Mouse (Mus musculus) bone marrow, adult 2 months (tissue): ENCODE measurements around the gene Sidt2. TPM values are rescaled to one million over a fixed set of nuclear protein-coding genes. Genes with fewer than 3 reads are reported as not detected.

ENCODE experiments used
- H3K27ac ChIP-seq: fragments of 200-500 bp; 2 replicates; pipeline ENCODE4 v1.5.1; 2012; ENCODE audit warnings: low read depth, mild to moderate bottlenecking, control low read depth, inconsistent platforms, low read length; ENCODE audit not compliant: control insufficient read depth, poor library complexity, insufficient read depth
- H3K4me1 ChIP-seq: fragments of 200-500 bp; 2 replicates; pipeline ENCODE4 v1.6.1; 2011; ENCODE audit warnings: low read length; ENCODE audit not compliant: control insufficient read depth, insufficient read depth
- H3K4me3 ChIP-seq: fragments of 200-500 bp; replicated peaks from 2 replicates; pipeline ENCODE3; 2011; ENCODE audit warnings: mild to moderate bottlenecking, low read depth, low read length, control low read depth; ENCODE audit not compliant: control insufficient read depth
- CTCF ChIP-seq: fragments of 200-500 bp; IDR thresholded peaks from 2 replicates; pipeline ENCODE4 v1.5.1; 2011; ENCODE audit warnings: low read length, control low read depth; ENCODE audit not compliant: control insufficient read depth, insufficient read depth
- POLR2A ChIP-seq: fragments of 200-500 bp; IDR thresholded peaks from 2 replicates; pipeline ENCODE4 v1.6.1; 2011; ENCODE audit warnings: low read depth, mild to moderate bottlenecking, control low read depth, low read length, borderline replicate concordance; ENCODE audit not compliant: control insufficient read depth
- WGBS: fragments of 180-500 bp; shearing (Covaris S2); methylation state at CpG from one replicate; pipeline ENCODE4 v1.1.7; 2018; 5-methylcytosine and 5-hydroxymethylcytosine counted together
- polyA plus RNA-seq: library from polyadenylated mRNA; stranded (reverse); fragments of >200 nt; gene quantifications from 2 replicates; pipeline ENCODE4 v1.2.4, GENCODE M21; 2011; ENCODE audit warnings: low replicate concordance; ENCODE audit not compliant: missing spikeins, insufficient read depth, insufficient read length

The Sidt2 gene
- 30.9 and 68.0 TPM in 2 replicates for polyA plus RNA-seq

DNA sequence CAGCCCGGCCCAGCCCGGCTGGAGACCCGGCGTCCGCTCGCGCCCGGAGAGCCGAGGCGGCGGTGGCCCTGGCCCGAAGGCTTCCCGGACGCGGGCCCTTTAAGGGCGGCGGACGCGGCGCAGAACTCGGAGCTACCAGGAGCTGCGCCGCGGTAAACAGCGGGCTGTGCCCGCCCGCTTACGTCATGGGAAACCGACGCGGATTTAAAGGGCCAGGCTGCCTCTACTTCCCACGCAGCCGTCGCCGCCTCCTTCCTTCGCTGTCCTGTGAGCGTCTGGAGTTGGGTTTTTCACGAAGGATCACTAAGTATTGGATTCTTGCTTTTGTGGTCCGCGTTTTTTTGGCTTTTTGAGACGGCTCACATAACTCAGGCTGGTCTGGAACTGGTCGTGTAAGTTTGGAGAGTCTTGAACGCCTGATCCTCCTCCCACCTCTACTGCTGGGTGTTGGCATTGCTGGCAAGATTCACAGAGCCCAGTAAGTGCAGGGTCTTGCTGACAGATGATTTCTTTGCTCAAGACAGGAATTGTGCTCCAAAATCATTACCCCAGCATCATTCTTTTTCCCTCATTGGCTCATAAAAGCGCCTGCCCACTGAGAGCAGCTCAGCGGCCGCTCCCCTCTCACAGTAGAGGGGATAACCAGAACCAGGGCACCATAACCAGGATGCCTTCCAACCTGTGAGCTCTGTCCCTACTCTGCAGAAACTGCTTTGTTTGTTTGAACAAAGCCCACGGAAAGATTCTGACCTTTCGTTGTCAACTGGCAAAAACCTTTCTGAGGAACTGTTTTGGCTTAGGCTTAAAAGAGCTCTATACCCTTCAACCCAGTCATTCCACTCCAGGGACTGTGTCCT, at the start of gene Sidt2:
Sidt2 (minus strand) TSS at position 152 of the 857 bp plus-strand sequence.
- Histone ChIP-seq H3K4me3 (peak within 1 kb of the TSS; percentile 82), H3K27ac (peak within 1 kb of the TSS; percentile 97), H3K4me1 (peaks cover 4% of the 10 kb centered on the region)
- WGBS = 2% methylated on average over 48 of the region's 48 CpGs
- TF ChIP-seq POLR2A (peak; percentile 52; the same call in 1 of the 2 replicates), CTCF (no peak)

- Histone ChIP-seq H3K4me1 (no peaks in the 10 kb centered on the region), H3K4me3 (no peak overlapping the region), H3K27ac (no peak overlapping the region)
- WGBS = 70% methylated on average over 3 of the region's 3 CpGs
- TF ChIP-seq CTCF (no peak), POLR2A (no peak)
Observed at GRCm38 (mm10) chr9:46004529-46004928, 49.5 kb upstream of the Sidt2 start.

- no peak overlapping the region for H3K4me3 ChIP-seq
- 24% methylated on average over 7 of the region's 7 CpGs for WGBS
- H3K4me1 ChIP-seq = no peaks in the 10 kb centered on the region
- TF ChIP-seq CTCF (peak; percentile 79), POLR2A (no peak)
- no peak overlapping the region for H3K27ac ChIP-seq
Observed at GRCm38 (mm10) chr9:46003729-46004128, 48.7 kb upstream of the Sidt2 start.

GRCm38 (mm10) chr9:45999009-45999408, 44.0 kb upstream of the Sidt2 start:
- H3K27ac ChIP-seq = no peak overlapping the region
- no peaks in the 10 kb centered on the region for H3K4me1 ChIP-seq
- H3K4me3 ChIP-seq = no peak overlapping the region
- WGBS = 76% methylated on average over 4 of the region's 4 CpGs
- TF ChIP-seq POLR2A = no peak
- TF ChIP-seq CTCF = no peak

DNA sequence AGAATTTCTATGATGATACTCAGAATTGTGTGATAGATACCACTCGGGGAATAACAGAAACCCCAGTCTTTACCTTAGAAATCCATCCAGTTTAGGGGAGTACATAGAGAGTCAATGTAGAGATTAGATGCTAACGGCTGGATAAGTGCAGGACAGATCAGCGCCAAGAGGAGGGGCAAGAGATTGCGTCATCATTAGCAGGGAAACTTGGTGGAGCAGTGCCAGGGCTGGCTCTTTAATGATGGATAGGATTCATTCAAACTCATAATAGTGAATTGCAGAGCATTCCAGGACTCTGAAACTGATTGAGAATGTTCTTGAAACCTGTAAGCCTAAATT, 30.1 kb upstream of the Sidt2 start:
- 1% methylated on average over 4 of the region's 4 CpGs for WGBS
- H3K27ac ChIP-seq = no peak overlapping the region
- H3K4me1 ChIP-seq = no peaks in the 10 kb centered on the region; the same call in 1 of the 2 replicates
- peak overlapping the region; percentile 98 for H3K4me3 ChIP-seq
- TF ChIP-seq POLR2A (no peak), CTCF (no peak)

GRCm38 (mm10) chr9:45984409-45985228, 29.6 kb upstream of the Sidt2 start:
- TF ChIP-seq CTCF (no peak), POLR2A (peak; percentile 78; the same call in 1 of the 2 replicates)
- Histone ChIP-seq H3K4me3 (peak overlapping the region; percentile 98), H3K27ac (peak overlapping the region; percentile 90), H3K4me1 (no peaks in the 10 kb centered on the region; the same call in 1 of the 2 replicates)
- under 1% methylated on average over 68 of the region's 76 CpGs for WGBS

GRCm38 (mm10) chr9:45983676-45984408, 28.8 kb upstream of the Sidt2 start:
- no peaks in the 10 kb centered on the region; the same call in 1 of the 2 replicates for H3K4me1 ChIP-seq
- under 1% methylated on average over 23 of the region's 23 CpGs for WGBS
- TF ChIP-seq CTCF (no peak), POLR2A (no peak)
- peak overlapping the region; percentile 90; the same call in 1 of the 2 replicates for H3K27ac ChIP-seq
- peak overlapping the region; percentile 98 for H3K4me3 ChIP-seq
